Mouse (Mus musculus): ENCODE measurements around the gene Fmo6. TPM values are rescaled to one million over a fixed set of nuclear protein-coding genes. Genes with fewer than 3 reads are reported as not detected.

Fmo6 gene
- polyA plus RNA-seq, 1 experiment: not detected

DNA sequence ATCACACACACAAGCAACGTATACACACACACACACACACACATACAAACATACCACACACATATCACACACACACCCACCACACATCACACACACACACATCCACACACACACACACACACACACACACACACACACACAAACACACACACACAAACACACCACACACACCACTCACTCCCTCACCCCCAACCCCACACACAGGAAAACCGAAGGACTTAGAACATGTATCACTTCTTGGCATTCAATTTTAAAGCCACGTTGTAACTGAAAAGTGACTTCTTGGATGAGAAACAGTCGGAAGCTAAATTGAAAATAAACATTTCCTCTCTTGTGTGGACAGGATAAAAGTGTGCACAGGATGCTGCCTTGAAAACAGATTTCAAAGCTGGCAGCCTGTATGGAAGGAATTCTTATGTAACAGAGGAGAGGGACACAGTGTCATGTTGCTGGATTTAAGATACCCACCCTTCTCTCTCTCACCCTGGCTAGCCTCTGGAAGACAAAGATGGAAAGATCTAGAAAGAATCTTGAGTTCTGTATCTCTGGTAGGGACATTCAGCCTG lies 5.9 kb downstream of the Fmo6 start:
- TF ChIP-seq GATA1 (IDR thresholded peaks at IDR 0.05; ENCODE audit: low read length): no peak

DNA sequence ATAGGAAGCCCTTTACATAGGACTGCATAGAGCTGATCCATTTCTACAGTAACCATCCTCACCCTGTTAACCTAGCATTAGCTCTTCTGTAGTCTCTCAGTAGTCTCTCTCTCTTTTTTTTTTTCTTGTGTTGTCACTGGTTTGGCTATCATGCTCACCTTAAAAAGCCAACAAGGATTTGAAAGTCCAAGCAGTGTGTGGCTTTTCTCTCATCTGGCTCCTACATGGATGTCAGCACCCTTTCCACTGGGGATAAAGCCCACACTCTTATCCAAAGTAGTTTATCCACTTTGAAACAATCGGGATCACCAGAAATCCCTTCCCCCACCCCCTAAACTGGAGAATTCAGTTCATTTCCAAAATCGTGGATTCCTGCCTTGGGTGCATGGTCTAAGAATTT lies 6.7 kb downstream of the Fmo6 start:
- TF ChIP-seq GATA1 (IDR thresholded peaks at IDR 0.05; ENCODE audit: low read length): no peak

DNA sequence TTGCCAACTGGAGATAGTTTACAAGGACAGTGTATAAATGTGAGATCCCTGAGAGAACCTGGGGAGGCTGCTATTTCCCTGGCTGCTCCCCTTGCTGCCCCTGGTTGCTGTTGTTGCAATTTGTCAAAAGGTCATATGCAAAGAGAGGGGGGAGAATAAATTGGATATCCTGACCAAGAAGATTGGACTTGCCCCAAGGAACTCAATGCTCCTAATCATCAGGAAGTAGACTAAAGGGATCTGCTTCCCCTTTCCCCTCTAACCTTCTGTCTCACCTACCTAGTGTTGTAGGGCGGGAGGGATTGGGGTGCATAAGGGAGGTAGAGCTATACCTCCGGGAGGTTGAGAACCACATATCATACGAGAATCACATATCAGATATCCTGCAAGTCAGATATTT lies 8.2 kb downstream of the Fmo6 start:
- no peak for TF ChIP-seq GATA1 (IDR thresholded peaks at IDR 0.05; ENCODE audit: low read length)

- TF ChIP-seq GATA1 (IDR thresholded peaks at IDR 0.05; ENCODE audit: low read length): no peak
These were observed 12.2 kb downstream of the Fmo6 start for GRCm38 (mm10) chr1:162925121-162925520.

- TF ChIP-seq GATA1 (IDR thresholded peaks at IDR 0.05; ENCODE audit: low read length): no peak
These were observed 20.7 kb downstream of the Fmo6 start for GRCm38 (mm10) chr1:162916661-162917060.

DNA sequence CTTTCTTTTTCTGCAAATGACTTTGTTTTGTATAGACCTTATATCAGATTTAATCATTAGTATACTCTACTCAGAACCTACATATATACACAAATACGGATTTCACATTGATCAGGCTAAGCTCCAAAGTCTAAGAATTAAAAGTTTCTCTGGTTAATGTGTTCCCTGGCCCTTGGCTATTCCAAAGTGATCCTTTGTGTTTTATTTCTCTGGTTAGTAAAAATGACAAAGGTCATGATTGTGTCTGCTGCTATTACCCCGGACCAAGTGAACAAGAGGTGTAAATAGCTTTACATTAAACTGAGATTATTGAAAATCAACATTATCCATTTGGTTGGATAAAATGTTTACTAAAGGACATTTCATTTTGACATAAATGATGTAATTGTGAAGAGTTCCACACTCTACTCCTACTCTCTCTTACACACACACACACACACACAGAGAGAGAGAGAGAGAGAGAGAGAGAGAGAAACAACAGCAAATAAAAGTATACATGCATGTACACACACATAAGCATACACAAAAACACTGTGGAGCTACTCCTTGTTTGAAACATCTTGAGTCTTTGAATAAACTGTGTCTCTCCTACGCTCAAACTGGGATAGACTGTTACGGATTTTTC lies 22.3 kb downstream of the Fmo6 start:
- TF ChIP-seq GATA1 (IDR thresholded peaks at IDR 0.05; ENCODE audit: low read length): no peak

GRCm38 (mm10) chr1:162912085-162912484 lies 25.2 kb downstream of the Fmo6 start:
- no peak for TF ChIP-seq GATA1 (IDR thresholded peaks at IDR 0.05; ENCODE audit: low read length)

GRCm38 (mm10) chr1:162901879-162902278 lies 35.4 kb downstream of the Fmo6 start:
- TF ChIP-seq GATA1 (IDR thresholded peaks at IDR 0.05; ENCODE audit: low read length): no peak

DNA sequence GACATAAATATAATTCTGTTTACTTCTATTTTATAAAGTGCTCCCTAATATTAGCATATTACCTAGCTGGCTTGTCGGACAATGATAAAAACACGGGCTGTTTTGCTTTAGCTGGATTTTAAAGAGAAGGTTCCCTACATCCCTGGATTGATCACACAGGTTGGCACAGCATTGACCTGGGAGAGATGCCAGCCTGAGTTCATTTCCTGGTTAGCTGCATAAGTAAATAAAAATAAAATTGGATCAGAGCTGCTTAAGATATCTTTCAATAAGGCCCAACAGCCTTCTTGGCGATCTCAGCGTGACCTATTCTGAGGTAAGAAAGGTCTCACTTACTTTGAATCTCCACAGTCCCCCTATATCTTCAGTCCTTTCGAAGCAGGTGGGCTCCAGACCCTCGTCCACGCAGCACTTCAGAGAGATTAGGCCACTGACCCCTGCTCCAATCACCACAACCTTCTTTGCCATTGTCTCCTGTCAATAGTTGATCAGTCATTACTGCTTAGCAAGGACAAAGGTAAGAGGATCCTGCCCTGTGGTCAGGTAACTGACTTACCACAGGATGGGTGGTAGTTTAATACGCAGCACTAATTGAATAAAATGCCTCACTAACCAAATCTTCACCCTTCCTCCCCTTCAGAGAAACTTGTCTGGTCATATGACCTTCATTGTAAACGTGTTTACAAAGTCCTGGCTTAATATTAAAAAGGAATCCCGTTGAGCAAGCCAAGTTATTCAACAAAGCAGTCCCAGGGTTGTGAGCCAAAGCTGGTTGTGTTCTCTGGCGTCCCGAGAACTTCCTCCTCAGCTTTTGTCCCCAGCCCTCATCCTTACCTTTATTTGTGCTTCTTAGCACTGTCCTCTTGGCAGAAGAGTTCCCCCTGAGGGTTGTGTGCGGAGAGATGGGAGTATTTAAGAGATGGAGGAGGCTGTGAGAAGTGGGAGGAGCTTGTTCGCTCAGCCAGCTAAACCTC lies 39.2 kb downstream of the Fmo6 start, which contains the start of gene Fmo2:
Gene Fmo2 (minus strand): TSS at position 889 of the 974 bp plus-strand sequence.
- TF ChIP-seq GATA1 (IDR thresholded peaks at IDR 0.05; ENCODE audit: low read length): no peak

- no peak for TF ChIP-seq GATA1 (IDR thresholded peaks at IDR 0.05; ENCODE audit: low read length)
These were observed 41.4 kb downstream of the Fmo6 start for GRCm38 (mm10) chr1:162895900-162896299.

- TF ChIP-seq GATA1 (IDR thresholded peaks at IDR 0.05; ENCODE audit: low read length): no peak
These were observed 44.3 kb downstream of the Fmo6 start for GRCm38 (mm10) chr1:162893014-162893413.

DNA sequence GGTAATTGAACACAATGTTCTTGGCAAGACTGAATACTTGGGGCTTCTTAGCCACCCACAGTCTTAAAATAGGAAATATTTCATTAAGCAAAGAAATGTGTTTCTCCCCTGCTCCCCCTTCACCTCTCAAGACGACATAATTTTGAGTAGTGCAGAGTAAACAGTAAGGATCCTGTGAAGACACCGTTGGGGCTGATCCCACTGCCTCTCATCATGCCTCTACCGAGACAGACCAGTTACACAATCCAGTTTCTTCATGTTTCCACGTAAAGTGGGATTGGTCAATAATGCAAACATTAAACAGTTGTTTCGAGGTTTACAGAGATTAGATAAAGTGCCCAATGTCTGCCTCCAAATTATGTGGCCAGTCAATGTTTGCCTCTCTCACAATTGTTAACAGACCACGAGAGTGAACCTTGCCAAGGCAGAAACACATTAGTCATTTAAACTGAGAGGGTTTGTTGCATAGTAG lies 45.3 kb downstream of the Fmo6 start:
- TF ChIP-seq GATA1 (IDR thresholded peaks at IDR 0.05; ENCODE audit: low read length): no peak

- no peak for TF ChIP-seq GATA1 (IDR thresholded peaks at IDR 0.05; ENCODE audit: low read length)
These were observed 48.7 kb downstream of the Fmo6 start for GRCm38 (mm10) chr1:162888646-162889045.

DNA sequence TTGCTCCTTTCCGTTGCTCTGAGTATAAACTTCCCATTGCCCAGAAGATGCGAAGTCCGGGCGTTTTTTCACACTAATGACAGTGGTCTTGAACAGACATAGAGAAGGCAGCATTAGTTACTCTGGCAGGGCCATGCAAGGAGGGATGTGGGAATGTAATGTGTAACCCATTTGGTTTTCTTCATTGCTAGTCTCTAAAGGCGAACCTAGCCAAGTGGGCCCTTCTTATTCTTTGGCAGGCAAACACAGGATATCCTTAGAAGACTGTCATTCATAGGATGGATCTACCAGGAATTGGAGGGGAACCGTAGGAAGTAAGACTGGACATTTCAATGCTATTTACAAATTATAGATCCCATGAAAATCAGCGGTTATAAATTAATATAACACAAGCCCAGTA lies 49.7 kb downstream of the Fmo6 start:
- no peak for TF ChIP-seq GATA1 (IDR thresholded peaks at IDR 0.05; ENCODE audit: low read length)

GRCm38 (mm10) chr1:162886138-162886816 lies 51.0 kb downstream of the Fmo6 start:
- TF ChIP-seq GATA1 (IDR thresholded peaks at IDR 0.05; ENCODE audit: low read length): no peak

DNA sequence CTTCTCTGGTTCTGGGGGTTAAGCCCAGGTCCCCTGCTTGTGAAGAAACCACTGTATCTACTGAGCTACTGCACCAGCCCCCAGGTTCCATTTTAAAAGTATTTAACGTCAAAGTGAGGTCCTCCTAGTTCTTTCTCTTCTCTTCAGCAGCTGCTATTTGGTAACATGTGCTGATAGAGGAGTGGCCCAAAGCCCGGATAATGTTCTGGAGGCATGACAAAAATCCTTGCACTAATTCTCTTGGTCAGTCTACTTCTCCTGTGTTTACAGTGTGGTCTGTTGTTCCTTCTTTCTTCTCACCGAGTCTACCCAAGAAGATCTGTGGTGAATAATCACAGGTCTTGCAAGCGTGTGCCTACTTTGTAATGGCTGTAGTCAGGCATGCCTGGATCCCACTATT lies 54.6 kb downstream of the Fmo6 start:
- TF ChIP-seq GATA1 (IDR thresholded peaks at IDR 0.05; ENCODE audit: low read length): no peak
